Mouse (Mus musculus): ENCODE data around the gene Phgr1.
A peak's percentile ranks its signal among the peaks of the same experiment; 100 is the strongest.

Gene Phgr1

GRCm38 (mm10) chr2:118750476-118750875, 22.1 kb upstream of the Phgr1 start:
- DNase-seq (ENCODE audit: low spot score in 2 of 2), result no peak

- no peak for DNase-seq (ENCODE audit: low spot score in 2 of 2)
These were observed 20.4 kb upstream of the Phgr1 start for GRCm38 (mm10) chr2:118751896-118752791.

- DNase-seq (ENCODE audit: low spot score in 2 of 2), result no peak
These were observed 19.8 kb upstream of the Phgr1 start for GRCm38 (mm10) chr2:118752792-118753108.

GRCm38 (mm10) chr2:118754143-118754542, 18.4 kb upstream of the Phgr1 start:
- DNase-seq (ENCODE audit: low spot score in 2 of 2), result no peak

GRCm38 (mm10) chr2:118755407-118755806, 17.2 kb upstream of the Phgr1 start:
- no peak for DNase-seq (ENCODE audit: low spot score in 2 of 2)

- no peak for DNase-seq (ENCODE audit: low spot score in 2 of 2)
These were observed 16.5 kb upstream of the Phgr1 start for GRCm38 (mm10) chr2:118756103-118756502.

- peak in 1 of 2 experiments; percentile 53 for DNase-seq (ENCODE audit: low spot score in 2 of 2)
These were observed 12.7 kb upstream of the Phgr1 start for GRCm38 (mm10) chr2:118759828-118760227.

- no peak for DNase-seq (ENCODE audit: low spot score in 2 of 2)
These were observed 12.1 kb upstream of the Phgr1 start for GRCm38 (mm10) chr2:118760311-118761025.

- DNase-seq (ENCODE audit: low spot score in 2 of 2), result no peak
These were observed 11.2 kb upstream of the Phgr1 start for GRCm38 (mm10) chr2:118761358-118761757.

GRCm38 (mm10) chr2:118761906-118762783, 10.4 kb upstream of the Phgr1 start, which contains the start of gene Ccdc9b:
Gene Ccdc9b, minus strand, starts transcription at chr2:118762661.
- DNase-seq (ENCODE audit: low spot score in 2 of 2), result peak; percentile 93 to 94

GRCm38 (mm10) chr2:118762784-118763148, 9.8 kb upstream of the Phgr1 start:
- no peak for DNase-seq (ENCODE audit: low spot score in 2 of 2)

- peak in 1 of 2 experiments; percentile 45 for DNase-seq (ENCODE audit: low spot score in 2 of 2)
These were observed 9.1 kb upstream of the Phgr1 start for GRCm38 (mm10) chr2:118763469-118763868.

GRCm38 (mm10) chr2:118764094-118764831, 8.3 kb upstream of the Phgr1 start:
- DNase-seq (ENCODE audit: low spot score in 2 of 2), result no peak

- no peak for DNase-seq (ENCODE audit: low spot score in 2 of 2)
These were observed 7.7 kb upstream of the Phgr1 start for GRCm38 (mm10) chr2:118764875-118765274.

GRCm38 (mm10) chr2:118766041-118767033, 6.2 kb upstream of the Phgr1 start:
- DNase-seq (ENCODE audit: low spot score in 2 of 2), result no peak

- no peak for DNase-seq (ENCODE audit: low spot score in 2 of 2)
These were observed 2.0 kb downstream of the Phgr1 start for GRCm38 (mm10) chr2:118774536-118774935.

- no peak for DNase-seq (ENCODE audit: low spot score in 2 of 2)
These were observed 2.8 kb downstream of the Phgr1 start for GRCm38 (mm10) chr2:118775396-118775795.

- DNase-seq (ENCODE audit: low spot score in 2 of 2), result no peak
These were observed 3.3 kb downstream of the Phgr1 start for GRCm38 (mm10) chr2:118775846-118776245.

- no peak for DNase-seq (ENCODE audit: low spot score in 2 of 2)
These were observed 3.7 kb downstream of the Phgr1 start for GRCm38 (mm10) chr2:118776295-118776694.

GRCm38 (mm10) chr2:118778418-118778817, 5.8 kb downstream of the Phgr1 start:
- no peak for DNase-seq (ENCODE audit: low spot score in 2 of 2)
